Mouse (Mus musculus) right cerebral cortex, postnatal 36 days (tissue): ENCODE data around the gene Skap1.

Experiments used
- DNase-seq, 2 experiments: peaks; one replicate each; pipeline ENCODE4 v3.0.0; 2022; ENCODE audit warnings: low spot score in 2 of 2, mixed read lengths in 1 of 2

Gene Skap1

DNA sequence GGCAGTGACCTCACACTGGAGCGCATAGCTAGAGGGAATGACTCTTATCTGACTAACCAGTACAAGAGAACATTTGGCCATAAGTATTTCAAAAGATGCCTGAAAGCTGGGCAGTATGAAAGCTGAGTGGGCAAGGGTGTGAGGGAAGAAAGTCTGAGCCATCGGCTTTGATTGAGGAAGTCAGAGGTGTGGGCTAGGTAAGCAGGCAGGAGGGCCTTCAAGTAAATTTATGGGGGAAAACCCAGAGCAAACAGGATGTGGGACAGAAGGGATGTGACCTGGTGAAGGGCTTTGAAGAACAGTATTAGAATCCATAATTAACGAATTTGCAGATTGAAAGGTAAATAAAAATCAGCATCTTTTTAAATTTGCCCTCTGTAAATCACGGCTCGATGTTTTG lies 95.8 kb downstream of the Skap1 start:
- DNase-seq: no peak

DNA sequence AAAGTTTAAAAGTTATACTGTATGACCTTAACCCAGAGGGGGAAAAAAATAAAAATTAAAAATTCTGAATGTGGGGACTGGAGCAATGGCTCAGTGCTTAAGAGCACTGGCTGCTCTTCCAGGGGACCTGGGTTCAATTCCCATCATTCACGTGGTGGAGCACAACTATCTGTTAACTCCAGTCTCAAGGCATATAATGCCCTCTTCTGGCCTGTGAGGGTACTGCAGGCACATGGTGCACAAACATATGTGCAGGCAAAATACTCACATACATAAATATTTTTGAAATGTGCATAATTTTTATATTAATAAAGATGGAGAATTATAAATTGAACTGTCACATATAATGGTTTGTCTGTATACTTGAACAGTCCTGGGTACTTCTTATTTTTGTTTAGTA lies 99.7 kb downstream of the Skap1 start:
- DNase-seq: no peak

DNA sequence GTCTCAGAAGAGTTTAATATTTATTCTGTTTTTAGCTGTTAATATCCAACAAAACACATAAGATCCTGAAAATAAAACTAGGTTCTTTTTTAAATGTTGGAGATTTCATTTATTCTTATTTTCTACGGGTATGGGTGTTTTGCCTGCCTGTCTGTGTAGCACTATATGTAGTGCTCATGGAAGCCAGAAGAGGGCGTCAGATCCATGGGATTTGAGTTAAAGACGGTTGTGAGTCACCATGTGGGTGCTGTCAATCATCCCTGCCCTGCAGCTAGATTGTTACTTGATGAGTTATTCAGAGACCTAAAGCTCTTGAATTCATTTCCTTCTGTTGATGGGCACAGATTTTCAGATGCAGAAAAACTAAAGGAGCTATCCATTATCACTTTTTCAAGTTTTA lies 108.1 kb downstream of the Skap1 start:
- no peak for DNase-seq

DNA sequence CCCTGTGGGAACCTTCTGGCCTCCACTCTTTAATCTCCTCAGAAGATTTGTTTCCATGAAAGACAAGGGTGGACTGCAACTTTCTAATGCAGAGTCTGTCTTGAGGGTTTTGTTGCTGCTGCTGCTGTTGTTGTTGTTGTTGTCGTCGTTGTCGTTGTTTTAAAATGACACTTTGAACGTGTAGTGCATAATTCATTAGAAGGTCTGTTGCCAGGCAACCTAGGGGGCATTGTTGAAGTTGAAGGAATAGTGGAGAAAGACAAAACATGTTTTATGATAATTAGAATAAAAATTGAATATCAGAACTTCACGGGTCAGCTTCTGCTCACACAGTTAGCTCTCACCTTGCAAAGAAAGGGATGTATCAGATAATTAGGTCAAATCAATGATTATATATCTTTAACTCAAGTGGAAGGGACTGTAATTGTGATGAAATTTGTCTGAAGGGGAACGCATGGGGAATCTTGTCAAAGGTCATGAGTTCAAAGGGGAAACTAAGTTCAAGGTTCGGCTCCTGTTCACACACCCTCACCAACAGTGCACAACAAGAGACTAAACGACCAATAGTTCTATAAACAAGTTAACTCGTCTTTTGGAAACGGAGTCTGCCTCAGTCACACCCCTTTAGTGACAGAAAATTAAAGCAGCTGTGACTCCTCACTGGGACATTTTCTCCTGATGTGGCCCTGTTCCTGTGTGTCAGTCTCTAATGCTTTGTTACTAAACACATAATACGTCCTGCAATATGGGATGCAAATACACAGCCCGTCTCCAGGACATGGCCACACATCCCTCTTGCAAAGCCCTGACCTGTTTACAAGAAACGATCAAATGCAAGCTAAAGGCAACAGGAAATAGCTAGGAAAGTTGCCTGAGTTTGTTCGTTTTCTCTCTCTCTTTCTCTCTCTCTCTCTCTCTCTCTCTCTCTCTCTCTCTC lies 112.4 kb downstream of the Skap1 start:
- DNase-seq: no peak

DNA sequence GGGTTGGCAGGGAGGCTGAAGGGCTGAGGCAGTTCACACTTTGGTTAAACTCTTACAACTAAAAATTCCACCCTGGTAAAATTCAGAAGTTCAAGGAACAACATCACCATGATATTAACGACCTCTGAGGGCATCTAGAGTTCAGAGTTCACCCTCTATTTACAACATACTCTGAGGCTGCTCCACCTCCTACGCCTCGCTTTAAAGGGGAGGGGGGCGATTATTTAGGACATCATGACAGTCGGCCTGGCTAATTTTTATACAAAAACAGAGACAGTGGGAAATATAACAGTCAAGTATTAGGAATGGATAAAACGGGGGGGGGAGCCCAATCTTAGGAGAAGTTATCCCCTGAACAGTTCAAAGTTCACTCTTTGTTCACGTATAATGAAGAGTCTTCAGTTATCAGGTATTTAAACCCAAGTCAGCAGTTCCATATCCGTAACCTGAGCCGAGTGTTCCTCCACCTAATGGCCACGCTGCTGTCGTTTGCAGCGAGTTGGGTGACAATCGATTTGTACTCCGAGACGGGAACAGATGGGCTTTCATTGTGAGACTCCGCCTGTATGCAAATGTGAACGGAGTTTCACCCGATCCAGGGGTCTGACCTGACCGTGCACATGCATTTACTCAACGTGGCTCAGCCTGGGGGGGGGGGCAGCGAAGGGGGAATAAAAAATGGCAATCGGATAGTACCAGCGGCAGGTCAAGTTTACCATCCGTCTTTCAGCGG lies 114.3 kb downstream of the Skap1 start:
- DNase-seq: no peak

DNA sequence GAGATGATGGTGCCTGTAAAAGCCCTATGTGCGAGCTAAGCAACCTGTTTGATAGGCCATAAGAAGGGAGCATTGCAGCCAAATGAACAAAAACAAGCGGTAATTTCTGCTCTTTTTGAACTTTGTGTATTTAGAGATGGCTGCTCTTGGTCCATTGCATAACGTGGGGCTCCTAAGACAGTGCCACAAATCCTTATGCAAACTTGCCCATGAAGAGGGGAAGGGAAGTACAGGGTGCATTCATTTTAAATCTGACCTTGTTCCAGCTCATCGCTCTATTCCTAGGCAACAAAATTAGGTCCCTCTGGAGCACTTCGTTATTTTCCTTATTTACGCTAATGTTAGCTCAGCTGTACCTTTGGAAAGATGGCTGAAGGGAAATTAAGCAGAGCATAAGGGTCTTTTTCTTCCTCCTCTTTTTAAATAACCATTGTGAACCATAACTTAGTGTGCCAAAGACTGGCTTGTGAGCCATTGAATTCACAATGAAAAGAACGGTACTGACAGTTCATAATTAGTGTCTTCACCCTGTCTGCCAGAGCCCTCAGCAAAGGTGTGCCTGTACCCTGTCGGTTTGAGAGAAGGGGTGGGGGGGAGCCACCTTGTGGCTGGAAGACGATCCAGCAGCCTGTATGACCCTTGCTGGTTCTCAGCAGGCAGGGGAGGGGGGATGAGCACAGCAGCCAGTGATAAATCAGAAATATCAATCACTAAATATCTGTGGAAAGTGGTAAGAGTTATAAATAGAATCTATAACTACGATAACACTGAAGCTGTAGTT lies 117.4 kb downstream of the Skap1 start:
- no peak for DNase-seq

DNA sequence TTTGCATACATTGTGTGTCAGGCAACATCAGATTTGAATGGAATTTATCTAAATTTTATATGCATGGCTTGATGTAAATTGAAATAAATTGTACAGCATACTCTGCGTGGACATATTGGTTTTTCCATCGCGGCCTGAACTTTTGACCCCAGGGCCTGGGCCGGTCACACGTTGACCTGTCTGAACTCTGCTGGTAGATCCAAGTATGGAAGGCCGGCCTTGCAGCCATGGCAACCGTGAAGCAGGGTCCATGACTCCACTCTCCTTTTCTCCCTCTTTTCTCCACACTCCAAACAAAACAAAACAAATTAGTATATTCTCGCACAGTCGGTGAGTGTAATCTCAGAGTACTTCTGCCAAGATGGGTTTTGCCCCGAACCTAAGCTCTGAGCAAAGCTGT lies 118.2 kb downstream of the Skap1 start:
- DNase-seq: no peak

DNA sequence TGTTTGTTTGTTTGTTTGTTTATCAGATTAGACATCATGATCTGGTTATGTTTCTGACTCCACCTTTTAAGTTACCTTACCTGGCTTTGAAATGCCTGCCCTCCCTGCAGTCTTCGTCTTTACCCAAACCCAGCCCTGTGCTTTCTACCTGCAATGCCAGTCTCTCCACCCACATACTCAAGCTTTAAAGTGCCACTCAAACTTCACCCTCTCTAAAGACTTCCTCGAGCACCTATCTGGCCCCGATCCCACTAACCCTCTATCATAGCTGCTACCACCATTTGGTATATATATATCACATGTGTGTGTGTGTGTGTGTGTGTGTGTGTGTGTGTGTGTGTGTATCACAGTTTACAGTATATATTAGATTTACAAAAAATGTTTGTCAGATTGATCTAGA lies 125.4 kb downstream of the Skap1 start:
- DNase-seq: no peak

DNA sequence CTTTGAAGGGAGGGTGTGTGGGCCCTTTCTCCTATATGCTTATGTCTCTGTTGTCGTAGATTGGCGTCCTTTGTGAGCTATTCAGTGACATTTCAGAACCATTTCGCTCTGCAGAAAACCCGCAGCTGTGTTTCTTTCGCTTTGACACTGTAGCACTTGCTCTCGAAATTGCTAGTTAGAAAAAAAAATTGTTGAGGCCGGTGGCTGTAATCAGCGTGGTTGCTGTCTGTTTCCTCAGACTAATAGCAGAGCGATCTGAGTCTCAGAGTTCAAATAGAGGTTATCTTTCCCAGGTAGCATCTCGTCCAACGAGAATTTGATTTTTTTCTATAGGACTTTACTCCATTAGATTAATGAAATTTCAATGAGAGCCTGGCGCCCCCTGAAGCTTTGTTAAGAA lies 131.5 kb downstream of the Skap1 start:
- DNase-seq: no peak

DNA sequence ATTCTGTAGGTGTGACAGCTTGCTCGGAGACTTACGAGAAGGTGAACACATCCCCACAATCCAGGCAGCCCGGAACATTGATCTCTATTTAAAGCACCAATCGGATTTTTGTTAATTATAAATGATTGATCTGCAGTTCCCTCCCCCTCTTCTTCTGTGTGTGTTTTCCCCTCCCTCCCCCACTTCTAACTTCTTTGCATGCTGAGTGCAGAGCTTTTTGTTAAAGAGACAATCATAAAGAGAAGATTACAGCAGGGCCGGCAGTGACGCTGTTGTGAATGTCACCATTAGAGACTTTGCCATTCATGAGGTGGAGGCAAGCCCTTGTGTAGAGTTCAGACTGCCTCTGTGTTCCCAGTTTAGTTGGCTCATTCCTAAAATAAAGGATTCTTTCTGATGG lies 131.9 kb downstream of the Skap1 start:
- DNase-seq: no peak

DNA sequence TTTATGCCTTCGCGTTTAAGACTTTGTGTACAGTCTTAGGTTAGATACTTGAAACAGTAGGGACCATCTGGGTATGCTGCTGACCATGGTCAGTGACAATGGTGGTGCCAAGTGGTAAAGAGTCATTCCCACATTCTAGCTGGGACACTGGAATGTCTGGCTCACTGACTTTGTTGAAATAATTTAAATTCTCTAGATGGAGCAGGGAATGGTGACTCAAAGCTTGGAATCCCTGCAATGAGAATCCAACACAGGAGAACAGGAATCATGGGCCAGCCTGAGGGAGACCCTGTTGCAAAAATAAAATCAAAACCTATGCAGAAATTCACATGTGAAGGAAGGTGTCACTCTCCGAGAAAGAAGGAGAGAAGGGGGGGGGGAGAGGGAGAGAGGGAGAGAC lies 138.4 kb downstream of the Skap1 start:
- DNase-seq: no peak

DNA sequence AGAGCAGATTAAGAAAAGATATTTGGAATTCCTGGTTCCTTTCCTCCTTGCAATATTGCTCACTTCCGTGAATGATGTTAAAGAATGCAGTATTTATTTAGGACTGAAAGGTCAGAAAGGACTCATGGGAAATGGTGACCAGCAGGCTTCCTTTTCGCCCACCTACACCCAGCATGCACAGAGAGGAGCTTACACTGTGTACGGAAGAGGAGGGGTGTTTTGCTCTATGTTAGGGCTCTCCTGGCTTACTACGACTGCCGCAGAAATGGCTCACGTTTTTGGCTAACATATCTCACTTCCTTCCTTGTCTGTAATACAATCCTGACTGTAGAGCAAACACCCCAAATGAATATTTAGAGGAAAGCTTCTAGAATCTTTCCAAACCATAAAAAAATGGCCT lies 139.9 kb downstream of the Skap1 start:
- no peak for DNase-seq

DNA sequence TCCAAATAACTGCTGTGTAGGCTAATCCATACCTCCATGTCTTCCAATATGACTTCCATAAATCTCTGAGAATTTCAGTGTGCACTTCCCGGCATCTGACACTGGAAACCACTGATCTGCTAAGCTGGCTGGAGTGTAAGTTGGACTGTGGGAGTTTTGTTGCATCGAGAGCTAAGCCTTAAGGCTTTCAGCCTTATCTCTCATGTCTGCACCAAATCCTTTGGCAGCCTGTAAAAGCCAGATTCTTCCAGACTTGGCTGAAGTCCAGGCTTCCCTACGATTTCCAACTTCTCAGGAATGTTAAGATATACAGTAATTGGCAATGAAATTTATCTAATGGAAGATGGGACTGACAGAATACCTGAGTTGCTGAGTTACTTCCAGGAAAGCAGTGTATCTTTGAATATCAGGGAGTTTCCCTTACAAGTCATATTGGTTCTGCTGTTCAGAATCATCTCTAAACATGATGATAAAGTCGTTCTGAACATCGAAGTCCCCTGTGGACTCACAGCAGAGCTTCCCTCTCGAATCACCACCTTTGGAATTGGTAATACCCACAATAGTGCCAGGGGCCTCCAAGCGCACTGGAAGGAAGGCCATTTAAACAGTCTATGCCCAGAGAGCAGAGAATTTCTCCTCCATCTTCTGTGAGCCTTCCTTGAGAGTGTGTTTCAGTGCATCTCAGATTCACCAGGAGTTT lies 140.5 kb downstream of the Skap1 start:
- DNase-seq: no peak

DNA sequence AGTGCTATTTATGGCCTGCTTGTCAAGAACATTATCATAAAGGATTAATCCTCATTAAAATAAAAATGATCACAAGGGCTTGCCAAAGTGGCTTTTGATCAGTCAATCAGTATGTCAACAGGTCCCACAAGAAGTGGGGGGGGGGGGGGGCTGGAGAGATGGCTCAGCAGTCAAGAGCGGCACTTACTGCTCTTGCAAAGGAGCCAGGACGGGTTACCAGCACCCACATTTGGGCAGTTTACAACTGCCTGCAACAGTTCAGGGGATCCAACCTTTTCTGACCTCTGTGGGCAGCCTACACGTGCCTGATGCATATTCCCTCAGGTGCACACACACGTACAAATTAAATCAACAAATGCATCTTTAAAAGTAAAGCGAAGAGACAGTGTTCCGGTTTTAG lies 141.1 kb downstream of the Skap1 start:
- DNase-seq: no peak

DNA sequence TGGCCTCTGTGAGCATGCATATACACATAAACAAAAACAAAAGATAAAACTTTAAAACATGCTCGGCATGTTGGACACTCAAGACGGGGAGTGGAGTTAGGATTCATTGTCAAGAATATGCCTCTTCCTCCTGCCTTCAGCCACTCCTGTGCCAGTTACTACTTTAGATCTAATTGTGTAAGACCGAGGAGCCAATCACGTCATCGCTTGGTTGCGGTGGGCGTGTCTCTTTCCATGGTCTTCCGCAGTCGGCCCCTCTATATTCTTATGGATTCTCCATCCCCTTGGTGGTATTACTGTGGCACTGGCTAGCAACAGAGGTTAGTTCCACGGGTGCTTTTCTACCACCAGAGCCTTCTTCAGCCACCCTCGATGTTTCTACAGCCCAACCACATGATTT lies 148.2 kb downstream of the Skap1 start:
- no peak for DNase-seq

DNA sequence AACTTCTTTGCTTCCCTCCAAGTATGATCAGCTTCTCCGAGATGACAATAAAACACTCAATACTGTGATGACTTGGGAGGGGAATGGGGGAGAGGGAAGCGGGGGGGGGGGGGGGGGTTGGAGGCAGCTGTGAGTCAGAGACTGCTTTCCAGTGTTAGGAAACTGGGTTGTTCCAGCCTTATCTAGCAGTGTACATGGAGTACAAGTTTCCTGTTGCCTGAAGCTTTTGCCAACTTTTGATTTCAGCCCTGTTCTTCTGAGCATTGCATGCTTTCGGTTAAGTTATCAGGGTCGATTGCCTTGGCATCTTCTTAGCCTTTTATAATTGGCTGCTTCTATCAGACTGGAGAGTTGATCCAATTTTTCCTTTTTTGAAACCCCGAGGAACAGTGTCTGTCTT lies 152.4 kb downstream of the Skap1 start:
- no peak for DNase-seq

DNA sequence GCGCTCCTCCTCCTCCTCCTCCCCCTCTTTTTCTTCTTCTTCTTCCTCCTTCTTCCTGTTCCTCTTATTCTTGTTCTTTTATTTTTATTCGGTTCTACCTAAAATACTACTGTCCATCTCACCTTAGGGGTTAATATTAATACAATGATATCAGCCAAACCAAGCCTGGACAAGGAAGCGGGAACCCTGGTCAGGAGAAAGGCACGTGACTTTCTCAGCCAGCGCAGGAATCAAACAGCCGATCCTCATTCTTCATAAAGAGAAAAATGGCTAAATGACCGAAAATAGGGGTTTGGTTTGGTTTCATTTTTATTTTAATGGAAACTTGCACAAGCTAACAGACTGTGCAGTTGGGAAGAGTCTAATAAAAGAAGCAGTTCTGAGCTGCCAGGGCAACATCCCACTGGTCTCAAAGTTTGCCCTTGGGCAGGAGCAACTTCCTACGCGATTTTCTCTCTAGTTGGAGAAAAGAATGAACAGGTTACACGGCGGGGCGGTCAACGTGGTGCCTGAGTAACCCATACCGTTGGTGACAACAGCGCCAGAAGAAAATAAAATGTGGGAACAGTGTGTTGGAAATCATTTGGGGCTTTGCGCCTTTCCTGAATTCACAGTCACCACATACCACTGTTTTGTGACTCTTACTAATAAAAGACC lies 154.5 kb downstream of the Skap1 start:
- DNase-seq: no peak

DNA sequence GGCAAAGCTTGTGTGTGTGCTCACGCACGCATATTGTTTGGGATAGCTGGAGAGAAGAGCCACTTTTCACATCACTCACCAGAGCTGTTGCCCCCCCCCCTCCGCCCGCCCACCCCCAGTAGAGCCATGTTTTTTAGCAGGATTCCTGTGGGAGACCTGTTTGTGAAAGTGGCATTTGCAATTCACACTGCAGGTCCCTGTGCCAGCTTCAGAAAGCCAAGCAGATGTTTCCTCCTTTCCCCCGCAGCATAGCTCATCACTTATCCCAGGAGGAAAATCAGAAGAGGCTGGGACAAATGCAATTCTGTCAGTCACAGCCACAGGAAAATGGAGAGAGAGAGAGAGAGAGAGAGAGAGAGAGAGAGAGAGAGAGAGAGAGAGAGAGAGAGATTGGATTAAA lies 155.2 kb downstream of the Skap1 start:
- DNase-seq: peak in 1 of 2 experiments; percentile 7

DNA sequence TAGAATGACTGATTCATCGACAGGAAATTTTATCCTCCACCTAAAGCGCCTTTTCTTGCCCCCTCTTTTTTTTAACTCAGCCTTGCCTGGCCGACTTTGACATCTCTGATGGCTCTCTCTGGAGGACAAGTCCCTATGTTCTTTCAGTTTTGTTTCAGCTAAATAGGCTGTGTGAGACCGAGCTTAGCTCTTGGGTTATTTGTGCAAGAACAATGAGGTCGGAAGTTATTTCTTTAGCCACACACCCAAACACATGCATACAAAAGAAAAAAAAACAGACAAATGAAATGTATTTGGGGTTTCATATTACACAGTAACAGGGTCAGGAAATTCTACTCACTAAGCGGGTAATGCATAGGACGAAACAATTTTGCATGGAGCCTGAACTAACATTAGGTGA lies 155.6 kb downstream of the Skap1 start:
- no peak for DNase-seq

DNA sequence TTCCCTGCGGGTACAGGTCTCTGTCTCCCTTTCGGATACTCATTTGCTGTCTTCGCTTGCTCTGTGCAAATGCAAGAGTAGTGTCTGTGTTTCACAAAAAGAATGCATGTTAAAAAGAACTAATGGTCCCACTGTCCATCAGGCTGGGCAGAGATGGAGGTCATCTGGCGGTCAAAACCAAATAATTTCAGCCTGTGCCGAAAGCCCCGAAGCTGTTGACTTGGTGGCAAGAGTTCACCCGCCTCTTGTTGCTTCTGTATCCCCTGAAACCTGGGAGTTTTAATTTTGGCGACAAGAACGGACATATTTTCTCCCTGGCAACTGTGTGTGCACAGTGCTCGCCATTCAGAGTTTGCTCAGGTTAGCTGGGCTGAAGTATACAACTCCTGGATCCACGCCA lies 156.3 kb downstream of the Skap1 start:
- DNase-seq: no peak

DNA sequence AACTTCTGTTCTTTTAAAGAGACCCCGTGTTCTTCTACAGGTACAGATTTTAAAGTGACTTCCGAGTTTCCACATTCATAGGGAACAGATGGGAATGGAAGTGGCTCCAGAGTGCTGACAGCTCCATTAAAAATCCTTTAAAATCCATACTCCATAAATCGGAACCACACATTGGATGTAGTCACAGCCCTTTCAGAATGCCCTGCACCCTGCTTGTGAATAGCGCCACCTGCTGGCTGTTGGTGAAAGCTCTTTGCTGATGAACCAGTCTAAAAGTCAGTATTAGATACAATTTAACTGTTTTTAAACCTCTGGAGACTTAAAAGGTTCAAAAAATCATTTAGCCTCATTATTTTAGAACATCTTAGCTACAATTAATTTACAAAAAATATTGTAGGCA lies 156.8 kb downstream of the Skap1 start:
- peak; percentile 29 to 44 for DNase-seq
